Mouse (Mus musculus) adrenal gland, adult 18-20 months (tissue): ENCODE results near the gene Gm37240. TPM values are rescaled to one million over a fixed set of nuclear protein-coding genes. Genes with fewer than 3 reads are reported as not detected.

Experiments
- DNase-seq, 2 experiments: peaks; one replicate each; pipeline ENCODE4 v3.0.0; 2021 to 2022; ENCODE audit warnings: low spot score in 2 of 2
- total RNA-seq, 2 experiments: library from RNA; stranded (reverse); gene quantifications; 1 replicate in 1 of 2; 2 replicates in 1 of 2; pipeline ENCODE4 v1.2.3; 2021

The Gm37240 gene
- total RNA-seq, 2 experiments from 2014 or later: 5.7 to 7.9 TPM

DNA sequence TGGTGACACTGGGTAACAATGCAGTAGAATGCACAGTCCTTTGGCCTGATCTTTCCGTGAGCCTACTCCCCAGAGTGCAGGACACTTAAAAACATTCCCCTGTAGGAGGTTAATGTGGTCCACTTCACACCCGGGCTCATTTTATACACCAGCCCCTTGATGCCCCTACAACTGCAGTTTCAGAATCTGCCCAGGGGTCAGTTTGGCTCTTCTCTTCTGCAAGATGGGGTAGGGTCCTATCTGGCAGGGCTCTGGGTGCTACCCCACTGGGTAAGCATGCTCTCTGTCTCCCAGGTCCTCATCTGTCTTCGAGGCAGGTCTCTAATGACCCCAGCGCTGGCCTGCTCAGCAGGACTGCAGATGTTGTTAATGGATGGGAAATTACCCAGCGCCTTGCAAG lies 783.0 kb downstream of the Gm37240 start:
- DNase-seq: no peak

GRCm38 (mm10) chr3:85080882-85081558 lies 806.3 kb downstream of the Gm37240 start:
- DNase-seq: no peak

GRCm38 (mm10) chr3:85064113-85064512 lies 823.2 kb downstream of the Gm37240 start:
- peak in 1 of 2 experiments; percentile 51 for DNase-seq

DNA sequence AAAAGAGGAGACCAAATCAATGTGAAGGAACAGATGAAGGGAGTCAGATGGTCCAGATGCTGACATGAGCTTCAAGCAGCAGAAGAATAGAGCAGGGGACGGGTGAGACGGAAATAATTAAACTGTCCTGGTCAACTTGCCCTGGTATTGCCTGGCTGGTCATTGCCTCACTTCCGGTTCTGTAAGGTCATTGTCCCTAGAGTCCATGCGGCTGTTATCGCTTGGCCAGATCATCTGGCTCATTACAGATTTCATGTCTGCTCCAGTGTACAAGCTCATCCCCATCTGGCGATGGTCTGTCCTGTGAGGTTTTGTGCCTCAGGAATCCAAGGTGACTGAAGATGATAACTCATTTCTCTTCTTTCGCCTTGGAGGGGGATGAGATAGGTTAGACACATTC lies 827.2 kb downstream of the Gm37240 start:
- DNase-seq: no peak

- no peak for DNase-seq
Observed at GRCm38 (mm10) chr3:85057245-85057644, 830.1 kb downstream of the Gm37240 start.

DNA sequence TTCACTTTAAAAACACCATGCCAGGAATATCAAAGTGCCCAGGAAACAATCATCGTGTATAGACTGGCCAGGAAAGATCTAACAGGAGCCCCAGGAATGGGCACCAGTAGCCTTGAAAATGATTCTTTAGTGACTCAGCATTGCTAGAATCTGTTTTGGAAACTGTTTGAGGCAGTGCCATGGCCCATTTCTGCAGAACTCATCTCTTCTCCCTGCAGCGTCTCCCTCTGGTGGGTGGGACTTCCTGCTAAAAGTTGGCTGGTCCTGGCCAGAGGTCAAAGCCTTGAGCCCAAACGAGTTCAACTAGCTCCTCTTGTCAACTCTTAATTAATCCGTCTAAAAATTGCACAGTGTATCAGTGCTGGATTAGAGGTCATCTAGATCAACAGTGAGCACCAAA lies 833.8 kb downstream of the Gm37240 start:
- peak in 1 of 2 experiments; percentile 26 for DNase-seq

- no peak for DNase-seq
Observed at GRCm38 (mm10) chr3:85052196-85052595, 835.1 kb downstream of the Gm37240 start.

DNA sequence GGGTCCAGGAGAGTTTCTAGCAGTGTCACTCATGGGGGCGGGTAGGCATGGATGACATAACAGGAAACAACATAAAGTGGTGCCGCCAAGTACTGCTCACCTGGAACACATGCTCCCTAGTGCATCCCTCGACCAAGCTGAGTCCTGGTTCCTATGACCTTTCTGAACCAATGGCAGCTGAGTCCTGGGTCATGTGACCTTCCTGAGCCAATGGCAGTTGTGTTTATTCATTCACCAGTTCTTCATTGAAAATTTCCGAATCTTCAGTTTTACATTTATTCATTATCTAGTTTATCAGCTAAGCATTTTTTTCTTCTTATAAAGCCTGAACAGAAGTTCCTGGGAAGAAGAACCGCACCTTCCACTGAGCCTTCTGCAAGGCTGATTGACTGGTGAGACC lies 838.7 kb downstream of the Gm37240 start:
- DNase-seq: no peak

DNA sequence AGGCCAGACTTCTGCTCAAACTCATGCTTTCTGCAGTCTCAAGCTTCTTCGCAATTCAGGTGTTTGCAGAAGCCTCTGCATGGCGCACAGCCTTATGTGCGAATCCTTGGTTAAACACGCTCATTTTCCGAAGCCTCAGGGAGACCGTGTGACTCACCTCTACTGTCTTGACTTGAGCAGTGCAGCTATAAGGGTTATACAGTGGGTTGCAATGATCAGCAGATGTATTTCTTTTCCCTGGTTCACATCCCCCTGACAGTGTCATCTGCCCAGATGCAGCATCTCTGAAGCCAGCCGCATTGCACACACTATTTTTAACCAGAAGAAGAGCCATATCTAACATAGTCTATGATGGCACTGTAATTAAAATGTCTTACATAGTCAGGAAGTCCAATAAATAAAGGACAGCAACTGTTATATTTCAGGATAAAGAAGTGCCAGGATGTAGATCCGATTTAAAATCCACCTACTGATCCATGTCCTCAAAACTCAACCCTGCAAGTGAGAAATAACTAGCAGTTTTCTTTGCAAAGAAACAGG lies 843.6 kb downstream of the Gm37240 start:
- no peak for DNase-seq

GRCm38 (mm10) chr3:85042126-85042525 lies 845.2 kb downstream of the Gm37240 start:
- DNase-seq: no peak

- no peak for DNase-seq
Observed at GRCm38 (mm10) chr3:85029141-85029540, 858.2 kb downstream of the Gm37240 start.

DNA sequence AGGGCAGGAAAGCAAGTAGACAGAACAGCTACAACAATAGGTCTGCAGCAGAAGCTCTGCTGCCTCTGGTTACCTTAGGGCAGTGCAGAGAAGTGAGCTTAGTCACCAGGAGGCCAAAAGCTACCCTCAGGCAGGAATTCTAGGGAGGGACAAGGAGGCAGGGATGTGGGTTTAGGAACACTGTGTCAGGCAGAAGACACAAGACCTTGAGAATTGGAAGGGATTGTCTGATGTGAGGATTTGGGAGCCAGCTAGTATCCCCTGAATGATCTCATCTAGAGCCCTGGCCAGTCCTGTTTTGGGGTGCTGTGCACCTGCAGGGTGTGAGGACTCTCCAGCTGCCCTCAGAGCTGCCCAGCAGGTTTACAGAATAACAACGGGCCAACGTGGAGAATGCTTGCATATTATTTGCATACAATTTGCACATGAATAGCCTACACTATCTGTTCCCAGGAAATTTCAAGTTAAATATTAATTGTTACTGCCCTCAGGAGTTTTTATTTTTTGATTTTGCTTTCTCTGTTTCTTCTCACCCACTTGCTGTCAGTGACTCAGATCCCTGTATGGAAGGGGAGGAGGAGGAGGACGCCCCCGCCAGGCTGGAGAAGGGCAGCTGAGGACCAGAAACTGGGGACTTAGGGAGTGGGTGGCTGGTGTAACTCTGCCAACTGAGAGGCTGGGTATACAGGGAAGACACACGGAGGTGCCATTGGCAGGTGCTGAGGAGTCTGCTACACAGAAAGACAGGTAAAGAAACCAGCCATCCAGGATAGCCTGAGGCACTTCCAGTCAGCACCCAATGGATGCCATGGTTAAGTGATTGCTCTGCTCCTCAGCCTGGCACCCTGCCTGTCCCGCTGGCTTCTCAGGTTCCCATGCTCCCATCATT lies 862.3 kb downstream of the Gm37240 start:
- no peak for DNase-seq

- DNase-seq: no peak
Observed at GRCm38 (mm10) chr3:85024237-85024636, 863.1 kb downstream of the Gm37240 start.

GRCm38 (mm10) chr3:85022800-85023199 lies 864.5 kb downstream of the Gm37240 start:
- DNase-seq: no peak

- no peak for DNase-seq
Observed at GRCm38 (mm10) chr3:85021816-85022215, 865.5 kb downstream of the Gm37240 start.

GRCm38 (mm10) chr3:85020137-85020536 lies 867.2 kb downstream of the Gm37240 start:
- DNase-seq: no peak

DNA sequence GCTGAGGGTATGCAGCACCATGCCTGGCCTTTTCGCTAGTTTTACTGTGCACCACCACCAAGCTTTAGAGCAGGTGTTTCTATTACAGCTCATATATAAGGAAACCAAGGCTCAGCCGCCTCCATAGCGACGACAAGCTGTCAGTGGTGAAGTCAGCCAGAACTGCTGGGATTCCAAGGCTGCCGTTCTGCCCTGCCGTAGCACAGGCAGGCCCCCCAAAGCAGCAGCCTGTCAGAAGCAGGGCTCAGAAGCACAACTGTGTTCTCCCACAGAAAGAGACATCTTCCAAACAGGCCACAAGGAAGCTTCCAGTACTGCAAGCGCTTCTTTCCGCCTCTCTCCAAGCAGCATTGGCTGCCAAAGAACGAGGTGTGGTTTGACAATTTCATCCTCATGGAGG lies 871.7 kb downstream of the Gm37240 start:
- DNase-seq: no peak

GRCm38 (mm10) chr3:85012889-85013288 lies 874.4 kb downstream of the Gm37240 start:
- DNase-seq: no peak

DNA sequence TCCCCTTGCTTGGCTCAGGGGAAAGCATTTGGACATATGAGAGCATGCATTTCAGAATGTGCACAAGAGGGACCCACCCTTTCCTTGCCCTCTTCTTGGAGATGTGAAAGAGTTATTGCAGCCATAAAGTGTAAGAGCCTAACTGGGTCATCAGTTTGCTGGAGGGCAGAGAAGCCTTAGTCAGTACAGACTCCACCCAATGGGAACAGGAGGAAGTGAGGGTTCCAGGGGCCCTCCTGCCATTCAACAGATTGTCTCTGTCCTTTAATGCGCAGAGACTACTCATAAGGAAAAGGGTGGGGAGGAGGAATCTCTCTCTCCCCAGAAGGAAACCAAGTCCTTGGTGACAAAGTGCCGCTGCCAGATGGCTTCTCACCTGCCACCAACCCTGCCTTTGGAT lies 882.1 kb downstream of the Gm37240 start:
- DNase-seq: no peak

DNA sequence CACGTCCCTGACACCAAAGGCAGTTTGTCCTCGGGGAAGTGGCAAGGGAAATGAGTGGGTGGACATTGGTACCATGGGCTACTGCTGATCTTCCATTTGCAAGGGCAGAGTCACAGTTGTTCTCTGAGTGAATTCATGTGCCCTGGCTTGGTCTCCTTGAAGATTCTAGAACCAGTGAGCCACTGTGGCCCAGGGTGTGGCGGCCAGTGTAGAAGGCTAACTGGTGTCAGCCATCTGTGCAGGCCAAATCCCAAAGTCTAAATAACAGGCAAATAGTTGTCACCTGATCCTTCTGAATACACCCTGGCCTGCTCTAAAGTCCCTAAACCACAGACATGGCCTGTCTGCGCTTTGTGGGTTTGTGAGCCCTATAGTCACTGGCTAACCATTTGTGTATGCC lies 898.4 kb downstream of the Gm37240 start:
- DNase-seq: no peak

- DNase-seq: no peak
Observed at GRCm38 (mm10) chr3:84985121-84985625, 902.1 kb downstream of the Gm37240 start.

DNA sequence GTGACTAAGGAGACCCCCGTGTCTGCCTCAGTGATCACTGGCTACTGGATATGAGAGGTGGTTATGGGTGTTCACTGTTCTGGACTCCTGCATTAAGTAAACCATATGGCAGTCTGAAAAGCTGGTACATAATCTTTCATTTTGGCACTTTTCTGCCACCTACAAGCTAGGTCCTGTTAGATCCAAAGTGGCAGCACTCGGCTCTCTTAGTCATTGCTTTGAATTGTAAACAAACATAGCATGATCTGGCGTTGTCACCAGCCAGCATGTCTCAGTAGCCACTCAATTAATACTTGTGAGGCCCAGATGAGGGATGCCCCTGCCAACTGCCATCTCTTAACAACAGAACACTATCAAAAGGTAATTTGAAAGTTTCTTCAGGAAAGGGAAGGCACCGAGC lies 904.6 kb downstream of the Gm37240 start:
- DNase-seq: no peak
